ENCODE assay signal across 9 mouse cellular contexts in the genomic region with DNA sequence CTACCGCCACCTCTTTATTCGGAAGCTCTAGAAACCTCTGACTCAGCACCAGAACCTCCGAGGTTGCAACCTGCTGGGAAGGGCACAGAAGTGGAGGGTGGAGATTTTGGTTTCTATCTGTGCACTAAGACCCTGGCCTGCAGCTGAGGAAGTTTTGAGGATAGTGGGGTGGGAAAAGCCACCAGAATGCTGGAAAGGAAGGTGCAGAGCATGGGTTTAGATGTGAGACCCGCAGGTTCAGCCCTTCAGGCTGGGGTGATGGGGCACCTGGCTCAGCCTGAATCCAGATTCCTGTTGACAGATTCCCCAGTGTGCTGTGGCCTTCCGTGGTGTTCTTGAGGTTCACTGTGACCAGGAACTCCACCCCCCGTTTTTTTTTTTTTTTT. TPM values are rescaled to one million over a fixed set of nuclear protein-coding genes. Genes with fewer than 3 reads are reported as not detected.
A peak's percentile ranks its signal among the peaks of the same experiment; 100 is the strongest.
DNase-seq lines count a peak whose midpoint lies in the region; ATAC-seq and TF ChIP-seq lines count a peak whose summit lies in the region.
"Had no signal": no experiment of that assay in that cellular context is flagged by ENCODE, and none has a peak within 500 bp of the region (broad histone marks: within the 10 kb centered on the region; RNA-seq: fewer than 3 reads in every experiment).

No protein-coding gene starts in this region.

- no peak for TF ChIP-seq CTCF in lung, embryonic 14.5 days (IDR thresholded peaks at IDR 0.05; ENCODE audit: low read depth)
- no peak for TF ChIP-seq CTCF in cerebellum, adult 2 months (IDR thresholded peaks at IDR 0.05; ENCODE audit: borderline replicate concordance, insufficient read depth, low read depth, low read length)

- H3K9me3 ChIP-seq in lung, embryonic 14.5 days (ENCODE audit: low read depth, low read length), result no peaks in the 10 kb centered on the region
- H3K9me3 ChIP-seq in forebrain, embryonic 14.5 days (replicated peaks; ENCODE audit: control insufficient read depth, low read length), result peaks cover 6% of the 10 kb centered on the region; the same call in 1 of the 2 replicates
- no peaks in the 10 kb centered on the region; the same call in 1 of the 2 replicates for H3K9me3 ChIP-seq in limb, embryonic 10.5 days (replicated peaks)
- no peaks in the 10 kb centered on the region for H3K9me3 ChIP-seq in neural tube, embryonic 14.5 days (ENCODE audit: control insufficient read depth, low read length)

- WGBS in lung, embryonic 14.5 days, result 6% methylated on average over 6 of the region's 6 CpGs
- 1% methylated on average over 6 of the region's 6 CpGs for WGBS in forebrain, embryonic 14.5 days
- WGBS in limb, embryonic 10.5 days, result 6% methylated on average over 6 of the region's 6 CpGs
- WGBS in neural tube, embryonic 14.5 days, result 0% methylated on average over 6 of the region's 6 CpGs
- WGBS in cerebellum, adult 2 months, result 6% methylated on average over 6 of the region's 6 CpGs

- peaks cover 42% of the 10 kb centered on the region for H3K27me3 ChIP-seq in lung, embryonic 14.5 days (ENCODE audit: insufficient read depth, low read length)
- peaks cover 3% of the 10 kb centered on the region; the same call in 1 of the 2 replicates for H3K27me3 ChIP-seq in forebrain, embryonic 14.5 days (replicated peaks; ENCODE audit: control insufficient read depth, insufficient read depth, low read length)
- H3K27me3 ChIP-seq in limb, embryonic 10.5 days (ENCODE audit: low read depth, poor library complexity, severe bottlenecking), result peaks cover 82% of the 10 kb centered on the region
- H3K27me3 ChIP-seq in neural tube, embryonic 14.5 days (ENCODE audit: control insufficient read depth, insufficient read depth, low read length), result peaks cover 20% of the 10 kb centered on the region
- peaks cover 6% of the 10 kb centered on the region; the same call in 1 of the 2 replicates for H3K27me3 ChIP-seq in cerebellum, adult 2 months (ENCODE audit: control insufficient read depth, insufficient read depth, low read length)

- peaks cover 5% of the 10 kb centered on the region; the same call in 1 of the 2 replicates for H3K4me1 ChIP-seq in lung, embryonic 14.5 days (ENCODE audit: insufficient read depth)
- peaks cover 3% of the 10 kb centered on the region; the same call in 1 of the 2 replicates for H3K4me1 ChIP-seq in forebrain, embryonic 14.5 days (ENCODE audit: control insufficient read depth, insufficient read depth, low read length)
- peaks cover 33% of the 10 kb centered on the region for H3K4me1 ChIP-seq in limb, embryonic 10.5 days
- H3K4me1 ChIP-seq in neural tube, embryonic 14.5 days (ENCODE audit: control insufficient read depth, insufficient read depth, low read length), result 0 out of 2 replicates have a peak, but pooled peaks cover 8% of the 10 kb centered on the region
- H3K4me1 ChIP-seq in cerebellum, adult 2 months (ENCODE audit: control insufficient read depth, insufficient read depth, low read length), result 0 out of 2 replicates have a peak, but pooled peaks cover 4% of the 10 kb centered on the region

- H3K4me2 ChIP-seq in lung, embryonic 14.5 days, result peak overlapping the region; percentile 90; the same call in 1 of the 2 replicates
- peak overlapping the region; percentile 81 for H3K4me2 ChIP-seq in forebrain, embryonic 14.5 days (ENCODE audit: low read length)
- peak overlapping the region; percentile 69 for H3K4me2 ChIP-seq in neural tube, embryonic 14.5 days (ENCODE audit: low read depth, low read length)

- ATAC-seq in lung, embryonic 14.5 days (ENCODE audit: insufficient read depth), result no peak
- ATAC-seq in forebrain, embryonic 14.5 days, result no peak
- no peak for ATAC-seq in neural tube, embryonic 14.5 days (ENCODE audit: low read depth)

- TF ChIP-seq POLR2A in cerebellum, adult 2 months (IDR thresholded peaks at IDR 0.05; ENCODE audit: borderline replicate concordance, insufficient read depth, low read length), result no peak

- no peak for DNase-seq in lung, embryonic 14.5 days
- DNase-seq in lung, postnatal 14 days, result no peak
- DNase-seq in forebrain, embryonic 14.5 days (ENCODE audit: low spot score), result no peak
- no peak for DNase-seq in limb, embryonic 10.5 days (ENCODE audit: low spot score)
- DNase-seq in cerebellum, adult 2 months, result no peak
- DNase-seq in gastrocnemius, postnatal 10 days, result no peak
- DNase-seq in thymus, postnatal 4 days, result no peak
- DNase-seq: kidney, adult 2 months had no signal

- no peak overlapping the region for H3K9ac ChIP-seq in lung, embryonic 14.5 days
- peak overlapping the region; percentile 72 for H3K9ac ChIP-seq in forebrain, embryonic 14.5 days (ENCODE audit: low read length)
- 0 out of 2 replicates have a peak overlapping the region, but pooled peaks have one; percentile 64 for H3K9ac ChIP-seq in neural tube, embryonic 14.5 days (replicated peaks; ENCODE audit: low read depth, low read length)

- H3K4me3 ChIP-seq in lung, embryonic 14.5 days (ENCODE audit: low read depth, low read length), result peak overlapping the region; percentile 48; the same call in 1 of the 2 replicates
- H3K4me3 ChIP-seq in forebrain, embryonic 14.5 days (ENCODE audit: low read depth, low read length), result peak overlapping the region; percentile 55
- H3K4me3 ChIP-seq in limb, embryonic 10.5 days, result peak overlapping the region; percentile 58
- peak overlapping the region; percentile 48 for H3K4me3 ChIP-seq in neural tube, embryonic 14.5 days (ENCODE audit: low read depth, low read length)
- H3K4me3 ChIP-seq in cerebellum, adult 2 months (replicated peaks; ENCODE audit: insufficient read depth, low read depth, low read length), result no peak overlapping the region

- no peak overlapping the region for H3K27ac ChIP-seq in lung, embryonic 14.5 days (ENCODE audit: low read depth)
- H3K27ac ChIP-seq in forebrain, embryonic 14.5 days (ENCODE audit: low read depth, low read length), result no peak overlapping the region
- no peak overlapping the region for H3K27ac ChIP-seq in limb, embryonic 10.5 days
- 0 out of 2 replicates have a peak overlapping the region, but pooled peaks have one; percentile 16 for H3K27ac ChIP-seq in neural tube, embryonic 14.5 days (ENCODE audit: low read depth, low read length)
- no peak overlapping the region for H3K27ac ChIP-seq in cerebellum, adult 2 months (ENCODE audit: insufficient read depth, low read length)

- no peaks in the 10 kb centered on the region for H3K36me3 ChIP-seq in lung, embryonic 14.5 days (ENCODE audit: insufficient read depth)
- H3K36me3 ChIP-seq in forebrain, embryonic 14.5 days (ENCODE audit: control insufficient read depth, insufficient read depth, low read length), result no peaks in the 10 kb centered on the region
- no peaks in the 10 kb centered on the region for H3K36me3 ChIP-seq in limb, embryonic 10.5 days
- H3K36me3 ChIP-seq in neural tube, embryonic 14.5 days (ENCODE audit: control insufficient read depth, insufficient read depth, low read length), result no peaks in the 10 kb centered on the region

RNA-seq across cellular contexts. Expression of gene Tox2, which starts 2.3 kb away (rescaled TPM):
- polyA plus RNA-seq in lung, embryonic 14.5 days (2014; fragmentation: Nextera tagmentation; extraction: Ambion mirVana), result 4.3 and 4.6 TPM in 2 replicates
- polyA plus RNA-seq in forebrain, embryonic 14.5 days (2014; fragmentation: Nextera tagmentation; extraction: Ambion mirVana), result 16.5 and 19.2 TPM in 2 replicates
- polyA plus RNA-seq in limb, embryonic 10.5 days (2016; fragmentation: Nextera tagmentation; extraction: Ambion mirVana), result 0.48 and 1.8 TPM in 2 replicates
- polyA plus RNA-seq in neural tube, embryonic 14.5 days (2014; fragmentation: Nextera tagmentation; extraction: Ambion mirVana), result 24.1 and 24.2 TPM in 2 replicates
- 23.6 and 27.3 TPM in 2 replicates for polyA plus RNA-seq in cerebellum, adult 2 months (2012; rRNA removed)
- total RNA-seq in gastrocnemius, postnatal 10 days (2021), result 1 to 10 TPM in 1 of 2 experiments, under 1 TPM in 1; 0.42 to 1.6 TPM
